Mouse (Mus musculus) ES-E14 (cell line): Measurements from ENCODE around the gene Cebpb.
A peak's percentile ranks its signal among the peaks of the same experiment; 100 is the strongest.

ENCODE experiments used
- CHD2 ChIP-seq: IDR thresholded peaks from 2 replicates; pipeline ENCODE4 v1.6.1; 2014; ENCODE audit warnings: mild to moderate bottlenecking, low read depth, low read length, inconsistent platforms
- HCFC1 ChIP-seq: IDR thresholded peaks from 2 replicates; pipeline ENCODE4 v1.6.1; 2012; ENCODE audit warnings: low read length, inconsistent platforms, borderline replicate concordance; ENCODE audit not compliant: insufficient read depth
- MAFK ChIP-seq: IDR thresholded peaks from 2 replicates; pipeline ENCODE4 v1.6.1; 2014; ENCODE audit warnings: mild to moderate bottlenecking, low read depth, low read length, inconsistent platforms; ENCODE audit not compliant: insufficient read depth
- ZC3H11A ChIP-seq: IDR thresholded peaks from 2 replicates; pipeline ENCODE4 v1.6.1; 2012; ENCODE audit warnings: low read depth, mild to moderate bottlenecking, inconsistent platforms, low read length, borderline replicate concordance
- ZNF384 ChIP-seq: IDR thresholded peaks from 2 replicates; pipeline ENCODE4 v1.6.1; 2012; ENCODE audit warnings: low read depth, low read length, inconsistent platforms

GRCm38 (mm10) chr2:167690219-167690961, 1.7 kb downstream of the Cebpb start:
- TF ChIP-seq ZC3H11A (no peak), MAFK (no peak), HCFC1 (no peak), ZNF384 (peak; percentile 27; the same call in 1 of the 2 replicates), CHD2 (no peak)
